In genomic region chr19:38238213-38238951, GRCm38 (mm10) we compare ENCODE assay signal across 8 mouse cellular contexts. TPM values are rescaled to one million over a fixed set of nuclear protein-coding genes. Genes with fewer than 3 reads are reported as not detected.
A peak's percentile ranks its signal among the peaks of the same experiment; 100 is the strongest.
DNase-seq lines count a peak whose midpoint lies in the region; ATAC-seq and TF ChIP-seq lines count a peak whose summit lies in the region.

No protein-coding gene starts in this region.

- TF ChIP-seq CTCF in gastrocnemius, adult 2 months (IDR thresholded peaks at IDR 0.05): no peak

- no peaks in the 10 kb centered on the region for H3K9me3 ChIP-seq in limb, embryonic 10.5 days (replicated peaks)
- no peaks in the 10 kb centered on the region for H3K9me3 ChIP-seq in heart, embryonic 10.5 days

- peak overlapping the region; percentile 50; the same call in 1 of the 2 replicates for H3K27ac ChIP-seq in limb, embryonic 10.5 days
- H3K27ac ChIP-seq in heart, embryonic 10.5 days: no peak overlapping the region
- H3K27ac ChIP-seq in gastrocnemius, adult 2 months: no peak overlapping the region

- peak; percentile 71 to 83 for DNase-seq in left cerebral cortex, adult 18-20 months (ENCODE audit: low spot score in 2 of 2)
- no peak for DNase-seq in left cerebral cortex, adult 11 months (ENCODE audit: low spot score)
- DNase-seq in limb, embryonic 10.5 days (ENCODE audit: low spot score): peak; percentile 21
- no peak for DNase-seq in thymus, postnatal 0 days (ENCODE audit: low spot score)
- DNase-seq in heart, embryonic 10.5 days (ENCODE audit: low spot score): no peak
- DNase-seq in gastrocnemius, adult 2 months: no peak

- WGBS in limb, embryonic 10.5 days: 72% methylated on average over 12 of the region's 12 CpGs
- 61% methylated on average over 12 of the region's 12 CpGs for WGBS in heart, embryonic 10.5 days

- peak; percentile 93 for ATAC-seq in granulocyte monocyte progenitor cell, adult 5-6 weeks (replicated peaks; ENCODE audit: poor library complexity, severe bottlenecking)
- no peak for ATAC-seq in inflammation-experienced regulatory T-cells, adult 6 months

- H3K4me3 ChIP-seq in limb, embryonic 10.5 days: no peak overlapping the region
- no peak overlapping the region for H3K4me3 ChIP-seq in heart, embryonic 10.5 days
- H3K4me3 ChIP-seq in gastrocnemius, adult 2 months: no peak overlapping the region

- H3K27me3 ChIP-seq in limb, embryonic 10.5 days (ENCODE audit: low read depth, poor library complexity, severe bottlenecking): no peaks in the 10 kb centered on the region
- no peaks in the 10 kb centered on the region for H3K27me3 ChIP-seq in heart, embryonic 10.5 days (ENCODE audit: insufficient read depth, poor library complexity, severe bottlenecking)

- peaks cover 15% of the 10 kb centered on the region for H3K4me1 ChIP-seq in limb, embryonic 10.5 days
- no peaks in the 10 kb centered on the region for H3K4me1 ChIP-seq in heart, embryonic 10.5 days

- intact Hi-C loops in gastrocnemius, adult 2 months (cut with DNase I): no loop called here

- H3K36me3 ChIP-seq in limb, embryonic 10.5 days: no peaks in the 10 kb centered on the region
- H3K36me3 ChIP-seq in heart, embryonic 10.5 days: no peaks in the 10 kb centered on the region

RNA-seq across cellular contexts. Expression of gene Fra10ac1, which starts 14.4 kb away (rescaled TPM):
- 10 to 100 TPM; 13.5 to 13.6 TPM for total RNA-seq in left cerebral cortex, adult 18-20 months (2021)
- total RNA-seq in granulocyte monocyte progenitor cell, adult 5-6 weeks (2014; fragmentation: Nextera tagmentation): 23.0 and 36.0 TPM in 2 replicates
- 41.0 and 45.0 TPM in 2 replicates for total RNA-seq in granulocyte monocyte progenitor cell, adult 5-6 weeks (2017)
- polyA plus RNA-seq in limb, embryonic 10.5 days (2016; fragmentation: Nextera tagmentation; extraction: Ambion mirVana): 40.3 and 47.6 TPM in 2 replicates
- 33.7 and 34.1 TPM in 2 replicates for polyA plus RNA-seq in thymus, postnatal 0 days (2015; fragmentation: Nextera tagmentation; extraction: Ambion mirVana)
- polyA plus RNA-seq in heart, embryonic 10.5 days (2016; fragmentation: Nextera tagmentation; extraction: Ambion mirVana): 32.2 and 39.7 TPM in 2 replicates
- 10 to 100 TPM; 10.5 to 15.7 TPM for total RNA-seq in gastrocnemius, adult 2 months (2021)
- 10 to 100 TPM; 20.0 to 34.9 (median 33.3) TPM for polyA plus RNA-seq in inflammation-experienced regulatory T-cells, adult 6 months (2017; shearing (Covaris generic))

RNA-seq across cellular contexts. Expression of gene Lgi1, which starts 26.0 kb away (rescaled TPM):
- total RNA-seq in left cerebral cortex, adult 18-20 months (2021): 100 to 1,000 TPM; 130 to 135 TPM
- total RNA-seq in granulocyte monocyte progenitor cell, adult 5-6 weeks (2014; fragmentation: Nextera tagmentation): 2.4 TPM in 1 of 2 replicates, not detected in the other
- 0.39 TPM in 1 of 2 replicates, not detected in the other for total RNA-seq in granulocyte monocyte progenitor cell, adult 5-6 weeks (2017)
- polyA plus RNA-seq in limb, embryonic 10.5 days (2016; fragmentation: Nextera tagmentation; extraction: Ambion mirVana): 0.28 and 0.50 TPM in 2 replicates
- 0.14 TPM in 1 of 2 replicates, not detected in the other for polyA plus RNA-seq in thymus, postnatal 0 days (2015; fragmentation: Nextera tagmentation; extraction: Ambion mirVana)
- polyA plus RNA-seq in heart, embryonic 10.5 days (2016; fragmentation: Nextera tagmentation; extraction: Ambion mirVana): 0.16 and 0.38 TPM in 2 replicates
- 10 to 100 TPM in 1 of 2 experiments, 1 to 10 TPM in 1; 1.7 to 12.1 TPM for total RNA-seq in gastrocnemius, adult 2 months (2021)
- under 1 TPM in 1 of 3 experiments, not detected in 2; 0.30 TPM for polyA plus RNA-seq in inflammation-experienced regulatory T-cells, adult 6 months (2017; shearing (Covaris generic))

Comparison
In these comparisons a context has a peak if more than half of its experiments do, and no peak if none do; other contexts are left out.
1. DNase-seq: peak in left cerebral cortex, adult 18-20 months (2 of 2) and limb, embryonic 10.5 days (single experiment); none in left cerebral cortex, adult 11 months (single experiment), thymus, postnatal 0 days (single experiment), heart, embryonic 10.5 days (single experiment) and gastrocnemius, adult 2 months (single experiment).